Mouse (Mus musculus) Patski (cell line): ENCODE measurements around the gene Gm21972. TPM values are rescaled to one million over a fixed set of nuclear protein-coding genes. Genes with fewer than 3 reads are reported as not detected.

Experiments
- ATAC-seq: fragments of 100-300 bp; one replicate; pipeline ENCODE4 v1.8.0; 2021
- CTCF ChIA-PET: fragments of 350-600 bp; sonication (Branson Sonifier 250); formaldehyde crosslinking; loops from one replicate; lab custom pipeline; 2022; ENCODE audit warnings: inconsistent platforms; lab: Charles Lee
- POLR2A ChIA-PET: fragments of 350-600 bp; sonication (Branson Sonifier 250); formaldehyde crosslinking; loops from one replicate; lab custom pipeline; 2022; ENCODE audit warnings: antibody characterized with exemption, inconsistent platforms; lab: Charles Lee
- DNase-seq: peaks from one replicate; pipeline ENCODE4 v3.0.0-alpha.2; 2011; ENCODE audit warnings: low read depth, low spot score
- H3K27me3 ChIP-seq: fragments of 371-371 bp; one replicate; pipeline ENCODE4 v1.5.1; 2021
- CTCF ChIP-seq: fragments of 100-300 bp; IDR thresholded peaks from one replicate; pipeline ENCODE4 v1.5.1; 2021
- in situ Hi-C: fragments of 300-500 bp; cut with MboI; formaldehyde crosslinking; loops from 3 replicates; pipeline ENCODE4 v1.11.1; 2018; ENCODE audit warnings: low pct_unique_long_range_greater_than_20kb, mixed read lengths
- polyA plus RNA-seq: library from polyadenylated mRNA; unstranded; gene quantifications from one replicate; pipeline ENCODE4 v1.2.3, GENCODE M21; 2021

Gm21972 gene
- polyA plus RNA-seq, 1 experiment from 2014 or later = 18.1 TPM

- H3K27me3 ChIP-seq = no peaks in the 10 kb centered on the region
- in situ Hi-C loops = no loop called here
- no peak for TF ChIP-seq CTCF
- ChIA-PET CTCF (interaction anchor here (1.3 kb wide), 1 partner anchor 153 kb away, joined by 4 read pairs; no protein-coding TSS in a partner anchor), POLR2A (no interaction called here)
- DNase-seq (no peak), ATAC-seq (no peak)
These were observed 54.4 kb downstream of the Gm21972 start for GRCm38 (mm10) chr1:86187856-86188255.

- ATAC-seq (no peak), DNase-seq (no peak)
- no peak for TF ChIP-seq CTCF
- ChIA-PET CTCF (interaction anchor here (1.3 kb wide), 1 partner anchor 153 kb away, joined by 4 read pairs; no protein-coding TSS in a partner anchor), POLR2A (no interaction called here)
- H3K27me3 ChIP-seq = no peaks in the 10 kb centered on the region
- in situ Hi-C loops = no loop called here
These were observed 54.8 kb downstream of the Gm21972 start for GRCm38 (mm10) chr1:86188271-86188670.

GRCm38 (mm10) chr1:86189034-86189702 is 55.7 kb downstream of the Gm21972 start:
- ChIA-PET CTCF (interaction anchor here (1.3 kb wide), 1 partner anchor 152 kb away, joined by 4 read pairs; no protein-coding TSS in a partner anchor), POLR2A (no interaction called here)
- no peak for TF ChIP-seq CTCF
- DNase-seq (no peak), ATAC-seq (no peak)
- H3K27me3 ChIP-seq = no peaks in the 10 kb centered on the region
- in situ Hi-C loops = no loop called here

DNA sequence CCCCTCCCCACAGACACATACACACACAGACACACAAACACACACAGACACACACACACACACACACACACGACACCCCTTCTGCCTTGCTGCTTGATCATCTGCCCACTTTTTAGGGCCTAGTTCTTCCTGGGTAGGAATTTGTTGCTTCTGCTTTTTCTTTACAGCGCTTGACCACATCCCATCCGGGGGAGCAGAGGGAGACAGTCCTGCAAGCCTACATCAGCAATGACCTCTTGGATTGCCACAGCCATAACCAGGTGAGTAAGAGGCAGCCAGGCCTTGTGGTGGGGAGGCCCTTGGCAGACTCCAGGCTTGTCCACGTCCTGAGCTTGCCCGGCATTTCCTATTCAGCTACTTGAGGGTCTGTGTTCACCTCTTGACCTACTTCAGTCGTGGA is 57.4 kb downstream of the Gm21972 start:
- ChIA-PET POLR2A (no interaction called here), CTCF (no interaction called here)
- in situ Hi-C loops = no loop called here
- TF ChIP-seq CTCF = no peak
- H3K27me3 ChIP-seq = no peaks in the 10 kb centered on the region
- ATAC-seq (no peak), DNase-seq (no peak)

- CTCF ChIA-PET = no interaction called here
- no peak for TF ChIP-seq CTCF
- in situ Hi-C loops = no loop called here
- DNase-seq (no peak), ATAC-seq (no peak)
- POLR2A ChIA-PET = interaction anchor here (0.6 kb wide), 1 partner anchor 122 kb away, joined by 3 read pairs; no protein-coding TSS in a partner anchor
- H3K27me3 ChIP-seq = no peaks in the 10 kb centered on the region
These were observed 60.6 kb downstream of the Gm21972 start for GRCm38 (mm10) chr1:86194044-86194443.

GRCm38 (mm10) chr1:86198276-86198675 is 64.8 kb downstream of the Gm21972 start:
- in situ Hi-C loops = no loop called here
- DNase-seq = no peak
- no peaks in the 10 kb centered on the region for H3K27me3 ChIP-seq
- ChIA-PET POLR2A (no interaction called here), CTCF (interaction anchor here (2.2 kb wide), 1 partner anchor 19 kb away, joined by 9 read pairs; no protein-coding TSS in a partner anchor)
- no peak for TF ChIP-seq CTCF
- no peak for ATAC-seq

DNA sequence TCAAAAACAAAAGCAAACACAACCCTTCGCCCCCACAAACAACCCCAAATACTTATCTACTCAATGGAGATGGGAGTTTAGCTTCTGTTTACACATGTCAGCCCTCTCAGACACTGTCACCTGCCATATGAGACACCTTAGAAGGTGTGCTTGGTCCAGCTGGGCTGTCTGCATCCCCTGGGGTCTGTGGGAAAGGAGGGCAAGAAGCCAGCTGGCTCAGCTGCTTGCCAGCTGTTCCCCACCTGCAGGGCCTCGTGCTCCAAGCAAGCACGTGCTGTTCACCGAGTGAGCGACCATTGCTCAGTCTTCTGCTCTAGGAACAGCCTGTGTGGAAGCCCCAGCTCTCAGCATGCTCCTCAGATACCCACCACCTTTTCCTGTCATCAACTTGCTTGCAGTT is 65.6 kb downstream of the Gm21972 start:
- ATAC-seq = no peak
- in situ Hi-C loops = no loop called here
- CTCF ChIA-PET = interaction anchor here (1.1 kb wide), 1 partner anchor 33 kb away, joined by 3 read pairs; no protein-coding TSS in a partner anchor
- H3K27me3 ChIP-seq = no peaks in the 10 kb centered on the region
- DNase-seq = no peak
- no peak for TF ChIP-seq CTCF
- POLR2A ChIA-PET = no interaction called here

DNA sequence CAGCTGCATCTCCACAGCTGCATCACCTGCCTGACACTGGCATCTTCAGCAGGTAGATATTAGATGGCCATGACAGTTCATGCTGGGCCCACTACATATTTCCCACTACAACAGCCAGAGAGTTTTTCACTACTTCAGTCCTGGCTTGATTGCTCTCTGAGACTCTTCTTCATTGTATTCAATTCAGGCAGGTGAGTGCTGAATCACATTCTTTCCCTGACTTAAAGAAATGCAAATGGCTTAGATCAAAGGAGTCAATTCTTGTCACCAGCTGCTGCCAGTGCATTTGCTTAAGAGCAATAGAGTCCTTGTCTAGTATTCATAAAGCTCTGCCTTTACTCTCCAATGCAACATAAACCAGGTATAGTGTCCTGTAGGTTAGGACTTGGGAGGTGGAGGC is 67.9 kb downstream of the Gm21972 start:
- H3K27me3 ChIP-seq = no peaks in the 10 kb centered on the region
- ATAC-seq (no peak), DNase-seq (no peak)
- TF ChIP-seq CTCF = no peak
- CTCF ChIA-PET = interaction anchor here (1.3 kb wide), 1 partner anchor 8 kb away, joined by 5 read pairs; no protein-coding TSS in a partner anchor
- in situ Hi-C loops = no loop called here
- POLR2A ChIA-PET = interaction anchor here (0.6 kb wide), 1 partner anchor 554 kb away, joined by 3 read pairs; no protein-coding TSS in a partner anchor

DNA sequence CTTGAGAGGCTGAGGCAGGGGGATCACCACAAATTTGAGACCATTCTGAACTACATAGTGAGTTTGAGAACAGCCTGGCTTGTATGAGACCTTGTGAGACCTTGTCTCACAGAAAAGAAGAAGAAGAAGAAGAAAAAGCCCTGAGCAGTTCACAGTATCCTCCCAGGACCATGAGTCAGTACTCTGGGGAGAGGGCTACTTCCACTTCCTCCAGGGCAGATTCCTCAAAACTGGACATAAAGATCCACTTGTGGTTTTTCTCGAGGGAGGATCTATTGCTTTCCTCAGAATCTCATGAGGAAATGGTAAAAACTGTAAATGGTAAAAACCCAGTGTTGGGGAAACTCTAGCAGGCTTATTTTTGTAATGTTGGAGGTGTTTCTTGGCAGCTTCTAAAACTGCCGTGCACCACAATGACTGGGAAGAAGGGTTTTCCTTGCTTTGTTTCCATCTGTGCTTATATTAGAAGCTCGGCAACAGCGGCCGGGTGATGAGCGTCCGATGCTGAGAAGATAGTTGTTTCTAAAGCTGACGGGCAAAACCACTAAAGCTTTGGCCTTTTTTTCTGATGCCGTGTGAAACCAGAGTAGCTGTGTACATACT is 69.3 kb downstream of the Gm21972 start:
- CTCF ChIA-PET = interaction anchor here (0.8 kb wide), 1 partner anchor 13 kb away, joined by 3 read pairs; no protein-coding TSS in a partner anchor
- no peaks in the 10 kb centered on the region for H3K27me3 ChIP-seq
- TF ChIP-seq CTCF = no peak
- no peak for DNase-seq
- in situ Hi-C loops = no loop called here
- no peak for ATAC-seq
- POLR2A ChIA-PET = no interaction called here

GRCm38 (mm10) chr1:86210676-86211075 is 77.2 kb downstream of the Gm21972 start:
- H3K27me3 ChIP-seq = no peaks in the 10 kb centered on the region
- DNase-seq (no peak), ATAC-seq (no peak)
- ChIA-PET POLR2A (no interaction called here), CTCF (interaction anchor here (1.0 to 1.9 kb wide), 3 partner anchors 27 to 33 kb away, joined by 3 to 4 read pairs (median 3); no protein-coding TSS in a partner anchor)
- in situ Hi-C loops = no loop called here
- no peak for TF ChIP-seq CTCF

DNA sequence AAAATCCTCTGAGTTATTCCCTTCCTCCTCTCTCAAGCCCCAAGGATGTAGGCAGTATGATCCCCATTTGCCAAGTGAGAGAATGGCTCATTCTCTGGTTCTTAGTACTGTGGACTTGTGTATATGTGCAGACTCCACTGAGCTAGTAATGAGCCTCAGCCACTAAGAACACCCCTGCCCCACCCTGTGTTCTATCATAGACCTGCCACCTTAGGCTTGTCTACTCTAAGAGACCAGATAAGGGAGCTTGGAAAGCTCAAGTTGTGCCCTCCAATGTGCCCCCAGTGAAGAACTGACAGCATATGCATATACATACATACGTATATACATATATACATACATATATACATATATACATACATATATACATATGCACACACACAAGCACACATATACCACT is 78.1 kb downstream of the Gm21972 start:
- in situ Hi-C loops = no loop called here
- CTCF ChIA-PET = interaction anchor here (1.0 to 1.9 kb wide), 5 partner anchors 27 to 33 kb away, joined by 3 to 4 read pairs (median 3); no protein-coding TSS in a partner anchor
- H3K27me3 ChIP-seq = no peaks in the 10 kb centered on the region
- no peak for DNase-seq
- POLR2A ChIA-PET = no interaction called here
- no peak for ATAC-seq
- no peak for TF ChIP-seq CTCF

Other genes starting within 250 kb of the Gm21972 start
- 229 TPM for gene Itm2c, start 239.4 kb upstream of the Gm21972 start, polyA plus RNA-seq
- 0.09 TPM for gene 4933407L21Rik, start 205.2 kb upstream of the Gm21972 start, polyA plus RNA-seq
- gene Gpr55, start 172.6 kb upstream of the Gm21972 start, polyA plus RNA-seq = not detected
- not detected for gene Spata3, start 116.8 kb upstream of the Gm21972 start, polyA plus RNA-seq
- gene 2810459M11Rik, start 87.8 kb upstream of the Gm21972 start, polyA plus RNA-seq = not detected
- gene Psmd1, start 69.2 kb upstream of the Gm21972 start, polyA plus RNA-seq = 165 TPM
- 0.09 TPM for gene Htr2b, start 21.7 kb upstream of the Gm21972 start, polyA plus RNA-seq
- 34.2 TPM for gene Armc9, start 21.1 kb downstream of the Gm21972 start, polyA plus RNA-seq
- gene B3gnt7, start 169.2 kb downstream of the Gm21972 start, polyA plus RNA-seq = 0.14 TPM
- gene Ncl, start 225.8 kb downstream of the Gm21972 start, polyA plus RNA-seq = 419 TPM